Mouse (Mus musculus) lung, postnatal 10 days (tissue): Measurements from ENCODE around the gene N4bp2.
"Not testable (repeated sequence)": the region's sequence is repeated elsewhere in the genome, so short reads cannot be mapped to it uniquely, and the experiment has no call there.

Source experiments
- DNase-seq: peaks from one replicate; pipeline ENCODE4 v3.0.0; 2021

The N4bp2 gene

DNA sequence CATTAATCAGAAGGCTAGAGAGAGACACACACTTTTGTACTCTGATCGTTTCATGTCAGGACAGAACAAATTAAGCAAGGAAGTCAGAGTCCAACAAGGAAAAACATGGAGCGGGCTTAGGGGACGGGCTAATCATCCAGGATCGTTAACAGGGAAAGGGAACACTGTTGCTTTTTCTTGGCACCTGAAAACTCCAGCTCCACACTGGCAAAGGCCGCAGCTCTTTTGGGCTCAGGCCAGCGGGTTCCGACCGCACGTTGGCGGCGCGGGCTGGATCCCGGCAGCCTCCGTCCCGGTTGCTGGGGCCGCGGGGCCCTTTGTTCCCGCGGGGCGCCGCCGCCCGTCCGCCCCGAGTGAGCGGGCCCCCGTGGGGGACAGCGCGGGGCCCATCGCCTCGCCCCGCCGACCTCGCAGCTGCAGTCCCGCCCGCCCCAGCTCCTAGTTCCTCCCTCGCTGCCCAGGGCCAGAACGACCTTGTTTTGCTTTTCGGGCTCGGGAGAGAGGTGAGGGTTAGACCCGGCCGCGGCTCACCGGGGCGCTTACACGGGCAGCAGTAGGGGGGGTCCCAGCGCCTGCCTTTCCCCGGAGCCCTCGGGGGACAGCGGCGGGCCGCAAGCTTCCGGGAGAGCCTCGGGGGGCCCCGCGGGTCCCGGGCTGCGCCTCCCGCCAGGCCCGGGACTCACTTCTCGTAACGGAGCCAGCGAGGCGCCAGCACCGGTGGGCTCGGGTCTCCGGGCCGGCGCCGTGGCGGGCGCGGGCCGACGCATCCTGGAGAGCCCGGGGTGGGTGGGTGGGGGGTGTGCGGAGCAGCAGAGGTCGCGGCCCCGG, at the start of gene N4bp2:
N4bp2 (plus strand) TSS at position 434 of the 828 bp plus-strand sequence.
- DNase-seq = peak; percentile 77

- DNase-seq = no peak
Measured at GRCm38 (mm10) chr5:65715084-65715483, 48.2 kb upstream of the N4bp2 start.

- no peak for DNase-seq
Measured at GRCm38 (mm10) chr5:65717063-65717902, 46.0 kb upstream of the N4bp2 start.

- DNase-seq = not testable (repeated sequence)
Measured at GRCm38 (mm10) chr5:65717903-65718211, 45.5 kb upstream of the N4bp2 start.

DNA sequence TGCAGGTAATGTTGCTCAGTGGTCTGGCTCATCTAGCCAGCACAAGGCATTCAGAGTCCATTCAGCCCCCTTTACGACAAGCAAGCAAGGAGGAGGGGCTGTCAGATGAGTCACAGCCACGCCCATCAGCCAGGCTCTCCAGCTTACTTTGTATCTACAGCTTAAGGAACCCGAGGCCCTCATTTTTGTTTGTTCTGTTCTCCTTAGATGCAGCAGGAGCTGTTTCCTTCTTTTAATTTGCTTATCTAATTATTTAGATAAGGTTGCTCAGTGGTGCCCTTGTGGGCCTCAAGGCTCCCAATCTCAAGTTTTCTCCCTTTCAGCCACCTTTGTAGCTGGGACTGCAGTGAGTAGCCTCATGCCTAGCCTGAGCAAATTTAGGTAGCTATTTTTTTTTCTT, 45.0 kb upstream of the N4bp2 start:
- peak; percentile 28 for DNase-seq

DNA sequence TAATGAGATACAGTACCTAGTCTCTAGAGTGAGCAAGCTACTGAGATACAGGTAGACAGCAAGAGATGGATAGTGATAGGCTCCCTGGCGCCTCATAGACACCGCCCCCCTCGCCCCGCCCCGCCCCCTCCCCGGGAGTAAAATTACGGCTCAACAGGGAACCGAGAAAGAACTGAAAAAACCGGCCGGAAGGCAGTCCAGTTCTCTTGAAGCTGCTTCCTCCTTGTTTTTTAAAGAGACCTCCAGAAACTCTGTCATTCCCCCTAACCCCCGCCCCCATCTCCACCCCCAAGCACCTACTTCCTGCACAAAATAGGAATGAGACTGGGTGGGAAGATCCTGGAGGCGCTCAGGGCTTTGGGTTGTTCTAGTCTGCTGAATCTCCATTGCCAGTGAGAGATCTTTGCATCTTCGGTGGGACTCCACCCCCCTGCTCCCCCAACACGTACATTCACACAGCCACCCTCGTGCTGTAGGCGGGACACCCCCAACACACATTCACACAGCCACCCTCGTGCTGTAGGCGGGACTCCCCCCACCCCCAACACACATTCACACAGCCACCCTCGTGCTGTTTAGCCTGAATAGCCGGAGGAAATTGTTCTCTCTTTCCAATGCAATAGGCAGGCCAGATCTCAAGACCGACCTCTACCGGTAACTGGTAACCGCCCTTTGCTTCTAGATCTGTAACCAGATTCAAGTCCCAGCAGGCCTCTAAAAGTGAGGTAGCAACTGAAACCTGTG, 38.8 kb upstream of the N4bp2 start:
- peak; percentile 78 for DNase-seq

- DNase-seq = peak; percentile 77
Measured at GRCm38 (mm10) chr5:65731173-65732007, 31.9 kb upstream of the N4bp2 start.

GRCm38 (mm10) chr5:65735601-65736000, 27.7 kb upstream of the N4bp2 start:
- peak; percentile 45 for DNase-seq

DNA sequence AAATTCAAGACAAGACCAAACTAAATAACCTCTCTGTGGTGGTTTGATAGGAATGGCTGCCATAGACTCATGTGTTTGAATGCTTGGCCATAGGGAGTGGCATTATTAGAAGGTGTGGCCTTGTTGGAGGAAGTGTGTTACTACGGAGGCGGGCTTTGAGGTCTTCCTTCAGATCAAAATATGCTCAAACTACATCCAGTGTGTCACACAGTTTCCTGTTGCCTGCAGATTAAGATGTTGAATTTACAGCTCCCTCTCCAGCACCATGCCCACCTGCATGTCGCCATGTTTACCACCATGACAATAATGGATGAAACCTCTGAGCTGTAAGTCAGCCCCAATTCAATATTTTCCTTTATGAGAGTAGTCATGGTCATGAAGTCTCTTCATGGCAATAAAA, 24.0 kb upstream of the N4bp2 start:
- no peak for DNase-seq

GRCm38 (mm10) chr5:65746908-65747307, 16.4 kb upstream of the N4bp2 start:
- DNase-seq = no peak

GRCm38 (mm10) chr5:65748386-65748785, 14.9 kb upstream of the N4bp2 start:
- no peak for DNase-seq

DNA sequence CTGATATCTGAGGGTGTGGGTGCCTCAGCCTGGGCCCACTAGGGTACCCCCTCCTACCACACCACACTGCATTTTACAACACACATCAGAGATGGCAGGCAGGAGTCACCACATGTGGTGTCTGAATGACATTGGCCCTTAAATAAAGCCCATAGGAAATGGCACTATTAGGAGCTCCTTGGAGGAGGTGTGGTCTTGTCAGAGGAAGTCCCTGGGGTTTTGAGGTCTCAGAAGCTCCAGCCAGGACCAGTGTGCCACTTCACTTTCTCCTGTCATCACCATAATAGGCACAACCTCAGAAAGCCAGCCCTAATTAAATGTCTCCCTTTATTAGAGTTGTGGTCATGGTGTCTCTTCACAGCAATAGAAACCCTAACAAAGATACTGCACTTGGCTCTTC, 14.4 kb upstream of the N4bp2 start:
- DNase-seq = no peak

DNA sequence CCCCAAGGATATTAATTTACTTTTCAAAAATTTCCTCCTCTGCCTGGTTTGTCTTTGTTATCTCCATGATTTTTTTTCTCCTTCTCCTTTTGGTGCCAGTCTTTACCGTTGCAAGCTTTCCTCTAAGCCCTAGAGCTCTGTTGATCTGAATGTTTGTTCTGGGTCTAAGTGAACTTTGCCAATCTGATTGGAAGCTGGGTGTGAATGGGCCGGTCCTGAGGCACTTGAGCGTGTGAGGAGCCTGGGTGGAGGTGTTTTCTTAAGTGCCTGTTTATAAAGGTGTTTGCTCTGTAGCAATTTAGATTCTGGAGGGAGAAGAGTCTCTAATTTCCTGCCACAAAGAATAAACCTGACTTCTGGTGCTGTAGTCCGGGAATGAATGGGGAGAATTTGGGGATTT, 11.3 kb upstream of the N4bp2 start:
- DNase-seq = peak; percentile 44

GRCm38 (mm10) chr5:65755859-65756258, 7.5 kb upstream of the N4bp2 start:
- no peak for DNase-seq

- DNase-seq = no peak
Measured at GRCm38 (mm10) chr5:65757110-65757509, 6.2 kb upstream of the N4bp2 start.

DNA sequence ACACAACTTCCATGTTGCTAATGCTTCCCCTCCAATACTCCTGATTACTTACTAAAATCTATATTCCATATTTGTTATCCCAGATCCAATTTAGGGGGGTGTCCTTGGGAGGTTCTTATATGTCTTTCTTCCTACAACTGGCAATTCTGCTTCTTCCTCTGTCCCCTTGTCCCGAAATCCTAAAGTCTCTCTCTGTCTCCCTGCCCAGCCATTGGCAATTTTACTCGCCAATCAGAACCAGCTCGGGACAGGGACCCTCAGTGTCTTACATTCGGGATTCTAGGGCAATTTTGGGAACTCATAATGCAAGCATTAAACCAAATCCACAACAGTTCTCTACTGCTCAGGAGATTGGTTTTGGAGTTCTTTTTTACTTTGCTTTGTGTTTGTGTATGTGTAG, 3.3 kb upstream of the N4bp2 start:
- DNase-seq = no peak

DNA sequence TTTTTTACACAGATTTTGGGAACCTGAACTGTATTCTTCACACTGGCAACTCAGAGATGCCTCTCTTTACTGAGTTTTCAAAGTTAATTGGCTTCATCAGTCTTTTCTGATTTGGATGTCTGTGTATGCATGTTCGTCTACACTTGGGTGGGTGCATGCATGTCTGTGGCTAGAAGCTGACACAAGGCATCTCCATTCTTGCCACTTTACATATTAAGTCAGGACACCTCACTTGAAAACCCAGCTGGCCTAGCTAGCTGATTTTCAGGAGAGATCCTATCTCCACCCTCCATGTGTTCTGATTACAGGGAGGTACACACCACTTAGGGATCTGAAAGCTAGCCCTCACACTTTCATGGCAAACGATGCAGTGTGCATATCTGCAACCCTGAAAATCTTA, 2.7 kb upstream of the N4bp2 start:
- no peak for DNase-seq

DNA sequence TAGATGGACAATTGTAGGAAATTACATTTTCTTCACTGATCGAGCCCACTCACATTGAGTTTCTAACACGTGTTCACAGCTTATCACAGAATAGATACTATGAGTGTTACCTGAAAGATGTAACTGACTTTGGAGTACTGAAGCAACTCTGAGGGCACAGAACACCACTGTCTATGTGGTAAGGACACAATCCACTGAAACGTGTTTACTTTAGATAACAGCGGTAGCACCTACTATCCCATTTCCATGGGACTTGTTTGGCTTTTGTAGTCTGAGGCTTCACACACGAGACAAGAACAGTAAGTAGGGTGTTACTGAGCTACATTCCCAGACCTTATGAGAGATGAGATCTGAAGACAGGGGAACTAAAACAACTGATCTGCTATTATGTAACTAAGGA, 2.3 kb upstream of the N4bp2 start:
- DNase-seq = no peak

DNA sequence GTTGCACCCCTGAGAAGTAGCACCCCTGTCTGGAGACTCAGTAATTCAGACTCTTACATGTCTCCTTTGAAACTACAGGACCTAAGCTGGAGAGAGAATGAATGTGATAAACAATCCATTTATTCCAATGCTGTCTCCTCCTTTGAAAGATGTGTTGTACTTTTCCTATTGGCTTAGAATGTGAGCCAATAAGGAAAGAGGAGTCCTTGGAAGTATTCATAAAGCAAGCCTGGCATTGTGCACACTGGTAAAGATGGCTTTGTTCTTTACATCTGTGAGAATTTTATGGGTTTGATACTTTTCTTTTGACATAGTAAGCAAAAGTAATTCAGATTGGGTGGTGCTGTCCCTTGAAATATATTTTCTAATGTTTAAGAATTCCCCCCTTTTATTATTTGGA, 1.4 kb upstream of the N4bp2 start:
- no peak for DNase-seq

- no peak for DNase-seq
Measured at GRCm38 (mm10) chr5:65762686-65763085, 635 bp upstream of the N4bp2 start.

GRCm38 (mm10) chr5:65763916-65764785, 830 bp downstream of the N4bp2 start:
- DNase-seq = peak; percentile 90
